Mouse (Mus musculus) testis, adult 2 months (tissue): ENCODE measurements around the gene Fcrla.

Experiments used
- CTCF ChIP-seq: fragments of 200-500 bp; IDR thresholded peaks from 2 replicates; pipeline ENCODE4 v1.5.1; 2012; ENCODE audit warnings: low read depth, mild to moderate bottlenecking, inconsistent platforms, low read length, moderate library complexity; ENCODE audit not compliant: control insufficient read depth, insufficient read depth, insufficient replicate concordance
- POLR2A ChIP-seq: fragments of 200-500 bp; IDR thresholded peaks from 2 replicates; pipeline ENCODE4 v1.6.1; 2012; ENCODE audit warnings: low read depth, mild to moderate bottlenecking, inconsistent platforms, low read length, moderate library complexity; ENCODE audit not compliant: control insufficient read depth

DNA sequence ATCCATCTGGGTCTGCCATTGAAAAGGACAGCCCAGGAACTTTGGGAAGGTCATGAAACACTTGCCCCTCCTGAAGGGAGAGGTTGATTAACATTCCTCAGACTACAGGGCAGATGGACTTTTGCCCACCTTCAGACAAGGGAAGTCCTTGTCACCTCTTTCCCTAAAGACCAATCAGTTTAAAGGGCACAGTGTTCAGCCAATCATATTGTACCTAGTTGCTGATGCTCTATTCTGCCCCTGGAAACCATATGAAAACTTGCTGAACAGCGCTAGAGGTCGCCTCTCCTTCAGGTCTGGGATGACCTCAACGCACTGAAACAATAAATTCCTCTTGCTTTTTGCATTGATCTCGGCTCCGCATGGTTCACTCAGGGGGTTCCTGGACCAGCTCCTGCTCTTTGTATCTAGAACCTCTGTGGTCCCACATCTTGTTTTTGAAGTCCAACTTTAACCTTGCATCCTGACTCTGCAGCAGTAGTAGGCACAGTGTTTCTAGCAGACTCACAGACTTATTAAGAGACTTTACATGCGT is 6.1 kb upstream of the Fcrla start:
- TF ChIP-seq POLR2A: no peak
- no peak for TF ChIP-seq CTCF
